Comparison of ENCODE assay signal across 10 mouse cellular contexts in the genomic region with DNA sequence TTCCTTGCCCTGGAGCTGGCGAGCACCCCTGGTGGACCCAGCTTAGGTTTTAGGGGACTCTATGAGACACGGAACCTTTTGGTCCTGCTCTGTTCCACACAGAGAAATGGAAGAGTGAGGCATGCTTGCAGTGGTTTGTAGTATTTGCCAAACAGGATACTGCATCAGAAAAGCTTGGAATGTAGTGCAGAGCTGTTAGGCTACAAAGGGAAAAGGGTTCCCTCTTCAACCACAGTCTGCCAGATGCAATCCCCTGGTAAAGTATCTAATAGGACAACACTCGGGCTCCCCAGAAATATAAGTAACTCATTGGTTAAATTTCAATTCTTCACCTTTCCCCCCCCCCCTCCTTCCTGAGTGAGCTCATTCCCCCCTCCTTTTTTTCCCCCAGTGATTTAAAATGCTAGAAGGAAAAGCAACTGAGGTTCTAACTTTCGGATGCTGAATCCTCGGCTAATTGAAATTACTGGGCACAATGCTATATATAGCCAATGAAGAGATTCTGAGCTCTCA.
A peak's percentile ranks its signal among the peaks of the same experiment; 100 is the strongest.
DNase-seq lines count a peak whose midpoint lies in the region; ATAC-seq and TF ChIP-seq lines count a peak whose summit lies in the region.
"Had no signal": no experiment of that assay in that cellular context is flagged by ENCODE, and none has a peak within 500 bp of the region (broad histone marks: within the 10 kb centered on the region; RNA-seq: fewer than 3 reads in every experiment).

No protein-coding gene starts in this region.

- no peak for DNase-seq in heart, postnatal 0 days (ENCODE audit: low spot score)
- DNase-seq in heart, adult 8-10 months (ENCODE audit: low spot score), result no peak
- DNase-seq in embryonic facial prominence, embryonic 14.5 days (ENCODE audit: low spot score), result no peak
- no peak for DNase-seq in testis, postnatal 14 days (ENCODE audit: low spot score)
- no peak for DNase-seq in spleen, postnatal 10 days (ENCODE audit: low spot score in 2 of 2)
- DNase-seq: adrenal gland, postnatal 25 days had no signal

- no peak for ATAC-seq in heart, postnatal 0 days (ENCODE audit: insufficient read depth, low read depth)
- no peak for ATAC-seq in embryonic facial prominence, embryonic 14.5 days (ENCODE audit: low read depth)
- no peak for ATAC-seq in intestine, postnatal 0 days
- ATAC-seq in neural tube, embryonic 15.5 days (ENCODE audit: low FRiP score), result peak; percentile 51; the same call in 1 of the 2 replicates
- no peak for ATAC-seq in activated CD4-positive, CD25-positive, alpha-beta regulatory T cell, adult 4 months

- peak overlapping the region; percentile 36; the same call in 1 of the 2 replicates for H3K4me2 ChIP-seq in heart, postnatal 0 days (ENCODE audit: low read depth, low read length)
- peak overlapping the region; percentile 55 for H3K4me2 ChIP-seq in embryonic facial prominence, embryonic 14.5 days (ENCODE audit: low read depth, low read length)
- peak overlapping the region; percentile 24; the same call in 1 of the 2 replicates for H3K4me2 ChIP-seq in intestine, postnatal 0 days (replicated peaks; ENCODE audit: low read depth)
- H3K4me2 ChIP-seq in neural tube, embryonic 15.5 days, result peak overlapping the region; percentile 74

- no peak for TF ChIP-seq EP300 in heart, postnatal 0 days (IDR thresholded peaks at IDR 0.05; ENCODE audit: low read depth)

- no peaks in the 10 kb centered on the region for H3K36me3 ChIP-seq in heart, postnatal 0 days (replicated peaks; ENCODE audit: control insufficient read depth, insufficient read depth, low read length)
- no peaks in the 10 kb centered on the region for H3K36me3 ChIP-seq in embryonic facial prominence, embryonic 14.5 days (ENCODE audit: control insufficient read depth, insufficient read depth, low read length)
- H3K36me3 ChIP-seq in intestine, postnatal 0 days (ENCODE audit: control insufficient read depth, insufficient read depth), result no peaks in the 10 kb centered on the region
- no peaks in the 10 kb centered on the region for H3K36me3 ChIP-seq in neural tube, embryonic 15.5 days

- H3K4me3 ChIP-seq in heart, postnatal 0 days (ENCODE audit: low read depth, low read length), result peak overlapping the region; percentile 13; the same call in 1 of the 2 replicates
- peak overlapping the region; percentile 30 for H3K4me3 ChIP-seq in embryonic facial prominence, embryonic 14.5 days (ENCODE audit: low read depth, low read length)
- H3K4me3 ChIP-seq in intestine, postnatal 0 days (ENCODE audit: low read depth, low read length), result no peak overlapping the region
- H3K4me3 ChIP-seq in neural tube, embryonic 15.5 days (replicated peaks), result peak overlapping the region; percentile 43
- H3K4me3 ChIP-seq: erythroblast, embryonic 14.5 days had no signal

- no peak overlapping the region for H3K27ac ChIP-seq in heart, postnatal 0 days (ENCODE audit: low read depth)
- no peak overlapping the region for H3K27ac ChIP-seq in embryonic facial prominence, embryonic 14.5 days (replicated peaks; ENCODE audit: low read depth, low read length)
- no peak overlapping the region for H3K27ac ChIP-seq in intestine, postnatal 0 days (ENCODE audit: low read depth, low read length)
- no peak overlapping the region; the same call in 1 of the 2 replicates for H3K27ac ChIP-seq in neural tube, embryonic 15.5 days (replicated peaks)

- WGBS in heart, postnatal 0 days, result 36% methylated on average over 5 of the region's 5 CpGs
- 44% methylated on average over 5 of the region's 5 CpGs for WGBS in embryonic facial prominence, embryonic 14.5 days
- 47% methylated on average over 5 of the region's 5 CpGs for WGBS in intestine, postnatal 0 days
- WGBS in neural tube, embryonic 15.5 days, result 52% methylated on average over 5 of the region's 5 CpGs

- H3K9ac ChIP-seq in heart, postnatal 0 days (replicated peaks; ENCODE audit: low read depth, low read length), result no peak overlapping the region
- H3K9ac ChIP-seq in embryonic facial prominence, embryonic 14.5 days (ENCODE audit: low read depth, low read length), result 0 out of 2 replicates have a peak overlapping the region, but pooled peaks have one; percentile 3
- H3K9ac ChIP-seq in intestine, postnatal 0 days (ENCODE audit: low read depth, low read length), result no peak overlapping the region
- peak overlapping the region; percentile 34 for H3K9ac ChIP-seq in neural tube, embryonic 15.5 days (replicated peaks)

- H3K27me3 ChIP-seq in heart, postnatal 0 days (ENCODE audit: control insufficient read depth, insufficient read depth, low read length), result no peaks in the 10 kb centered on the region
- peaks cover 13% of the 10 kb centered on the region; the same call in 1 of the 2 replicates for H3K27me3 ChIP-seq in embryonic facial prominence, embryonic 14.5 days (replicated peaks; ENCODE audit: control insufficient read depth, insufficient read depth, low read length)
- no peaks in the 10 kb centered on the region for H3K27me3 ChIP-seq in intestine, postnatal 0 days (replicated peaks; ENCODE audit: control insufficient read depth, insufficient read depth, low read length)
- H3K27me3 ChIP-seq in neural tube, embryonic 15.5 days (replicated peaks), result 0 out of 2 replicates have a peak, but pooled peaks cover 3% of the 10 kb centered on the region

- H3K9me3 ChIP-seq in heart, postnatal 0 days (replicated peaks; ENCODE audit: control insufficient read depth, low read length), result no peaks in the 10 kb centered on the region
- H3K9me3 ChIP-seq in embryonic facial prominence, embryonic 14.5 days (ENCODE audit: control insufficient read depth, low read length), result no peaks in the 10 kb centered on the region
- H3K9me3 ChIP-seq in intestine, postnatal 0 days (ENCODE audit: control insufficient read depth), result no peaks in the 10 kb centered on the region
- H3K9me3 ChIP-seq in neural tube, embryonic 15.5 days (replicated peaks), result no peaks in the 10 kb centered on the region

- H3K4me1 ChIP-seq in heart, postnatal 0 days (ENCODE audit: control insufficient read depth, insufficient read depth), result no peaks in the 10 kb centered on the region
- H3K4me1 ChIP-seq in embryonic facial prominence, embryonic 14.5 days (ENCODE audit: control insufficient read depth, insufficient read depth, low read length), result 0 out of 2 replicates have a peak, but pooled peaks cover 3% of the 10 kb centered on the region
- H3K4me1 ChIP-seq in intestine, postnatal 0 days (replicated peaks; ENCODE audit: control insufficient read depth, insufficient read depth, low read length), result no peaks in the 10 kb centered on the region
- H3K4me1 ChIP-seq in neural tube, embryonic 15.5 days, result peaks cover 20% of the 10 kb centered on the region

- no peak for TF ChIP-seq CTCF in heart, postnatal 0 days (IDR thresholded peaks at IDR 0.05; ENCODE audit: low read depth)
- TF ChIP-seq CTCF in intestine, postnatal 0 days (IDR thresholded peaks at IDR 0.05; ENCODE audit: low read depth), result no peak

Comparison
In these comparisons a context has a peak if more than half of its experiments do, and no peak if none do; other contexts are left out.
1. H3K4me2 ChIP-seq: peak in every context shown above with its lines; median percentile 74 in neural tube, embryonic 15.5 days; 55 in embryonic facial prominence, embryonic 14.5 days; 36 in heart, postnatal 0 days; 24 in intestine, postnatal 0 days.
2. H3K9ac ChIP-seq: peak in embryonic facial prominence, embryonic 14.5 days (single experiment) and neural tube, embryonic 15.5 days (single experiment); none in heart, postnatal 0 days (single experiment) and intestine, postnatal 0 days (single experiment).